Mouse (Mus musculus): Measurements from ENCODE around the gene Fbxo2.

GRCm38 (mm10) chr4:148158436-148159348 lies 1.7 kb upstream of the Fbxo2 start:
- TF ChIP-seq TCF3 (IDR thresholded peaks at IDR 0.05; ENCODE audit: insufficient read length, low read depth) (no peak), POLR2AphosphoS2 (IDR thresholded peaks at IDR 0.05; ENCODE audit: insufficient read length, low read depth) (no peak), TCF12 (IDR thresholded peaks at IDR 0.05; ENCODE audit: insufficient read depth, poor library complexity, severe bottlenecking) (no peak), CEBPB (IDR thresholded peaks at IDR 0.05; ENCODE audit: insufficient read depth, poor library complexity, severe bottlenecking) (no peak), USF1 (IDR thresholded peaks at IDR 0.05; ENCODE audit: low read depth) (no peak), MAX (IDR thresholded peaks at IDR 0.05; ENCODE audit: low read depth) (no peak), POLR2A (IDR thresholded peaks at IDR 0.05; ENCODE audit: insufficient read length, low read depth) (no peak), E2F4 (IDR thresholded peaks at IDR 0.05; ENCODE audit: insufficient read depth) (no peak), MYOG (IDR thresholded peaks at IDR 0.05; ENCODE audit: control insufficient read depth in 1 of 3, insufficient read depth in 1 of 3, insufficient read length in 2 of 3, low read depth in 2 of 3) (no peak)
